Mouse (Mus musculus) neural tube, embryonic 11.5 days (tissue): ENCODE results near the gene Gm10273. TPM values are rescaled to one million over a fixed set of nuclear protein-coding genes. Genes with fewer than 3 reads are reported as not detected.

Experiments used
- ATAC-seq: fragments of 200-750 bp; cut with Nextera tagmentation; 2 replicates; pipeline ENCODE4 v1.8.0; 2017; ENCODE audit warnings: moderate number of reproducible peaks, mild to moderate bottlenecking, moderate TSS enrichment, moderate library complexity; ENCODE audit not compliant: insufficient read depth, low FRiP score, low TSS enrichment
- DNase-seq: peaks from one replicate; pipeline ENCODE4 v3.0.0-alpha.2; 2015; ENCODE audit warnings: low spot score
- H3K27ac ChIP-seq: fragments of 300-500 bp; sonication (generic); 2 replicates; pipeline ENCODE4 v1.5.1; 2014; ENCODE audit warnings: low read depth, mild to moderate bottlenecking, low read length
- H3K27me3 ChIP-seq: fragments of 300-500 bp; sonication (generic); 2 replicates; pipeline ENCODE4 v1.6.1; 2014; ENCODE audit warnings: mild to moderate bottlenecking, low read length, mixed read lengths; ENCODE audit not compliant: control insufficient read depth, insufficient read depth
- H3K36me3 ChIP-seq: fragments of 300-500 bp; sonication (generic); 2 replicates; pipeline ENCODE4 v1.6.1; 2014; ENCODE audit warnings: mild to moderate bottlenecking, low read length, moderate library complexity, mixed read lengths; ENCODE audit not compliant: control insufficient read depth, insufficient read depth
- H3K4me1 ChIP-seq: fragments of 300-500 bp; sonication (generic); 2 replicates; pipeline ENCODE4 v1.6.1; 2014; ENCODE audit warnings: low read length, mixed read lengths; ENCODE audit not compliant: control insufficient read depth, insufficient read depth
- H3K4me2 ChIP-seq: fragments of 300-500 bp; sonication (generic); 2 replicates; pipeline ENCODE4 v1.6.1; 2014; ENCODE audit warnings: low read depth, mild to moderate bottlenecking, moderate library complexity
- H3K4me3 ChIP-seq: fragments of 300-500 bp; sonication (generic); 2 replicates; pipeline ENCODE4 v1.5.1; 2014; ENCODE audit warnings: low read depth, low read length
- H3K9ac ChIP-seq: fragments of 300-500 bp; sonication (generic); 2 replicates; pipeline ENCODE4 v1.6.1; 2014; ENCODE audit warnings: mild to moderate bottlenecking, low read length
- H3K9me3 ChIP-seq: fragments of 300-500 bp; sonication (generic); 2 replicates; pipeline ENCODE4 v1.6.1; 2016; ENCODE audit warnings: low read length; ENCODE audit not compliant: control insufficient read depth
- WGBS: fragments of 180-500 bp; shearing (Covaris S2); extraction: QIAGEN DNeasy Blood & Tissue Kit; methylation state at CpG from one replicate; pipeline ENCODE4 v1.1.7; 2014; 5-methylcytosine and 5-hydroxymethylcytosine counted together
- polyA plus RNA-seq: library from polyadenylated mRNA; unstranded; fragments of >200 nt; fragmentation: Nextera tagmentation; extraction: Ambion mirVana; gene quantifications from 2 replicates; pipeline ENCODE4 v1.2.1, GENCODE M21; 2014

Gene Gm10273
- polyA plus RNA-seq, 1 experiment from 2014 or later = 16.1 TPM

DNA sequence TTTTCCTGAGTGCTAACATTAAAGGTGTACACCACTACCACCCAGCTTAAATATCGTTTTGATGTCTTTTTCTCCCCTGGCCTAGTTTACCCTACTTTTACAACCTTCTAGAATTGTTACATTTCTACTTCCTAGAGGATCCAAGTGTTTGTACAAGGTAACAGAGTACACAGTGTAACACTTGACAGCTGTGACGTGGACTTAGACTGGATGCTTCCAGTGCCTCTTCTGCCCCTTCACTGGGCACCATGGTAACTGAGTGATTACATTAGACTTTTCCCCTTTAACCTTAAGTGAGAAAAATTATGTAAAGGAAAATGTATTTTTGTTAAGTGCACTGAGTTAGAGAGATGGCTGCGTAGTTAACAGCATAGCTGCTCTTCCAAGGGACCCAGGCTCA is 30.9 kb upstream of the Gm10273 start:
- H3K9ac ChIP-seq = no peak overlapping the region
- no peaks in the 10 kb centered on the region for H3K9me3 ChIP-seq
- no peaks in the 10 kb centered on the region for H3K27me3 ChIP-seq
- H3K4me3 ChIP-seq = no peak overlapping the region
- H3K36me3 ChIP-seq = peaks cover 14% of the 10 kb centered on the region
- no peak overlapping the region for H3K4me2 ChIP-seq
- DNase-seq (no peak), ATAC-seq (no peak)
- H3K27ac ChIP-seq = no peak overlapping the region
- 95% methylated on average over 3 of the region's 3 CpGs for WGBS
- H3K4me1 ChIP-seq = no peaks in the 10 kb centered on the region

DNA sequence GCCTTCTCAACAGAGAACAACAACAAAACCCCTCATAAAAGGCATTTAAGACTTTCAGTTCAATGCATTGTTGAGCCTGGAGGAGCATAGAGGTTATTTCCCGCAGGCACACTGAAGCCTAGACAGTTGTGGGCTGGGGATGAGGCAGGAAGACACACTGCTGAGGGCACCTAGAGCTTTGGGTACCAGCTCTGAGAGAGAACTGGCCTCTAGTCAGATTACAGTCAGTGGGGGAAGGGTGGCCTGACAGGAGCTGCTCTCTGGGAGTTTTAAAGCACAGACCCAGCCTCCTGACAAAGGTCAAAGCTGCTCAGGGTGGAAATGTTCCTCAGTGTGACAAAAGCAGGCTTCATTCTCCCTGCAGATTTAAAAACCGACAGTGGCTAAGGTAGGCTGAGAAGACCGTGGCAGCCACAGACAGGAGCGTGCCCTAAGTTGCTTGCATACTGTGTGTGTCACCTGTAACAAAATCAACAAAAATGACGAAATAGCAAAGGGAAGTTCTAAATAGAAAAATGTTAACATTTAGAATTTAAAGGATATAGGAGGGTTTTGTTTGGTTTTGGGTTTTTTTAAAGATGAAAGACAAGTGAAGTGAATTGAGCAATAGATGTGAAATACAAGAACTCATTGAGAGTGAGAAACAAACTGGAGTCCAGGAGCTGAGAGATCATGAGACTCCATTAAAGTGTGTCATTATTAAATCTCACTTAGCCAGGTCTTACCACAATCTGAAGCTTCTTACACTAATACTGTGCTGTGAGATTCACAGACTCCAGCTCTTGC is 29.4 kb upstream of the Gm10273 start:
- WGBS = 83% methylated on average over 5 of the region's 5 CpGs
- H3K27ac ChIP-seq = no peak overlapping the region
- peaks cover 23% of the 10 kb centered on the region for H3K36me3 ChIP-seq

DNA sequence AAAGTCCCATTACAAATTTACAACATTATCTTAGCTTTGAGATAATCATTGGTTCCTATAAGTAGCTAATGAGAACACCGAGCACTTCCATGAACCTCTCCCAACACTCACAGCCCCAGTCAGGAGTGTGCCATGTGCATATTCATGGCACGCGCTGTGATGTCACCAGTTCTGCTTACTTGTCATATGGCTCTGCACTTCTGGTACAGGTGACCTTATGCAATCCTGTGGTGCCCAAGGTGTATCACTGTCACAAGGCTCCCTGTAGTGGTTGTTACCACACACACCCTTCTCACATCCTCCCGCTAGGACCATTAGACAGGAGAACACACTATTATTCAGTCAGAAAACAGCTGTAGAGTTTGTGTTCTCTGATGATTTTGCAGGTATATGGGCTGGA is 28.7 kb upstream of the Gm10273 start:
- no peak overlapping the region for H3K9ac ChIP-seq
- 96% methylated on average over 4 of the region's 4 CpGs for WGBS
- no peak for ATAC-seq
- H3K9me3 ChIP-seq = no peaks in the 10 kb centered on the region
- DNase-seq = no peak
- no peak overlapping the region for H3K4me2 ChIP-seq
- H3K4me3 ChIP-seq = no peak overlapping the region
- no peaks in the 10 kb centered on the region for H3K27me3 ChIP-seq
- no peak overlapping the region for H3K27ac ChIP-seq
- peaks cover 23% of the 10 kb centered on the region for H3K36me3 ChIP-seq
- H3K4me1 ChIP-seq = no peaks in the 10 kb centered on the region

More for the DNA sequence above, 29.4 kb upstream of the Gm10273 start:
- Histone ChIP-seq H3K9me3 (no peaks in the 10 kb centered on the region), H3K27me3 (no peaks in the 10 kb centered on the region), H3K9ac (no peak overlapping the region), H3K4me1 (no peaks in the 10 kb centered on the region), H3K4me2 (no peak overlapping the region), H3K4me3 (no peak overlapping the region)
- no peak for DNase-seq
- no peak for ATAC-seq

- Histone ChIP-seq H3K4me2 (no peak overlapping the region), H3K4me1 (no peaks in the 10 kb centered on the region), H3K9ac (no peak overlapping the region), H3K27me3 (no peaks in the 10 kb centered on the region), H3K27ac (no peak overlapping the region), H3K4me3 (no peak overlapping the region), H3K9me3 (no peaks in the 10 kb centered on the region), H3K36me3 (peaks cover 23% of the 10 kb centered on the region)
- DNase-seq = no peak
- no peak for ATAC-seq
- WGBS = 87% methylated on average over 4 of the region's 4 CpGs
Observed at GRCm38 (mm10) chr10:59367206-59367605, 28.2 kb upstream of the Gm10273 start.

GRCm38 (mm10) chr10:59368729-59369128 is 26.7 kb upstream of the Gm10273 start:
- Histone ChIP-seq H3K27me3 (no peaks in the 10 kb centered on the region), H3K4me3 (no peak overlapping the region), H3K27ac (no peak overlapping the region), H3K9me3 (no peaks in the 10 kb centered on the region), H3K36me3 (peaks cover 27% of the 10 kb centered on the region), H3K4me1 (no peaks in the 10 kb centered on the region), H3K9ac (no peak overlapping the region), H3K4me2 (no peak overlapping the region)
- ATAC-seq = no peak
- WGBS = 94% methylated on average over 8 of the region's 8 CpGs
- DNase-seq = no peak

- Histone ChIP-seq H3K4me3 (no peak overlapping the region), H3K4me2 (no peak overlapping the region), H3K9ac (no peak overlapping the region), H3K27me3 (no peaks in the 10 kb centered on the region), H3K9me3 (no peaks in the 10 kb centered on the region), H3K36me3 (peaks cover 25% of the 10 kb centered on the region), H3K27ac (no peak overlapping the region), H3K4me1 (no peaks in the 10 kb centered on the region)
- ATAC-seq = no peak
- WGBS = 92% methylated on average over 9 of the region's 9 CpGs
- DNase-seq = no peak
Observed at GRCm38 (mm10) chr10:59369426-59369825, 26.0 kb upstream of the Gm10273 start.

DNA sequence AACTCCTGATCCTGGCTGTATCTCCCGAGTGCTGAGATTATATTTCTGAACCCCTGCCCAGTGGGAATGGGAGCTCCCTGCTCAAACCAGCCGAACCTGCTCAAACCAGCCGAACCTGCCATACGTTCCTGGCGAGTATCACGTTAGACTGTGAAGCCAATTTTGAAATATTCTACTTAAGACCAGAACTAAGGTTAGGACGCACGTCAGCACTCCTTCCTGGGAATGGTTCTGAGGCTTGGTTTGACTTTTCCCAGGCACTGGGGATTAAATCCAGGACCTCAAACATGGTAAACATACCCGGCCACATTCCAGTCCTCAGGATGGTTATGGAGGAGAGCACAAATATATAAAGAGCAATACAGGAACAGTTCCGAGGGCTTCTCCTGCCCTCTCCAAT is 17.5 kb upstream of the Gm10273 start:
- Histone ChIP-seq H3K27ac (no peak overlapping the region), H3K4me3 (no peak overlapping the region), H3K9ac (no peak overlapping the region), H3K9me3 (no peaks in the 10 kb centered on the region; the same call in 1 of the 2 replicates), H3K4me2 (no peak overlapping the region), H3K4me1 (no peaks in the 10 kb centered on the region), H3K36me3 (peaks cover 8% of the 10 kb centered on the region; the same call in 1 of the 2 replicates), H3K27me3 (no peaks in the 10 kb centered on the region)
- ATAC-seq (no peak), DNase-seq (no peak)
- 96% methylated on average over 10 of the region's 10 CpGs for WGBS

- Histone ChIP-seq H3K4me3 (no peak overlapping the region), H3K36me3 (0 out of 2 replicates have a peak, but pooled peaks cover 4% of the 10 kb centered on the region), H3K4me1 (no peaks in the 10 kb centered on the region), H3K27ac (no peak overlapping the region), H3K9ac (no peak overlapping the region), H3K4me2 (no peak overlapping the region), H3K9me3 (no peaks in the 10 kb centered on the region; the same call in 1 of the 2 replicates), H3K27me3 (no peaks in the 10 kb centered on the region)
- ATAC-seq (no peak), DNase-seq (no peak)
- WGBS = 92% methylated on average over 4 of the region's 4 CpGs
Observed at GRCm38 (mm10) chr10:59378728-59379127, 16.7 kb upstream of the Gm10273 start.

- Histone ChIP-seq H3K27ac (no peak overlapping the region), H3K4me1 (no peaks in the 10 kb centered on the region), H3K27me3 (no peaks in the 10 kb centered on the region), H3K4me2 (no peak overlapping the region), H3K9me3 (no peaks in the 10 kb centered on the region; the same call in 1 of the 2 replicates), H3K36me3 (no peaks in the 10 kb centered on the region), H3K4me3 (no peak overlapping the region), H3K9ac (no peak overlapping the region)
- 63% methylated on average over 3 of the region's 3 CpGs for WGBS
- no peak for DNase-seq
- ATAC-seq = no peak
Observed at GRCm38 (mm10) chr10:59379927-59380326, 15.5 kb upstream of the Gm10273 start.
